Mouse (Mus musculus): ENCODE measurements around the gene Gcsam.

GRCm38 (mm10) chr16:45619751-45620375, 9.7 kb downstream of the Gcsam start:
- TF ChIP-seq POLR2A (IDR thresholded peaks at IDR 0.05; ENCODE audit: borderline replicate concordance, control insufficient read depth, low read depth, low read length): no peak
- no peak for TF ChIP-seq CTCF (IDR thresholded peaks at IDR 0.05; ENCODE audit: control insufficient read depth, insufficient read depth, low read length)
